Mouse (Mus musculus): Measurements from ENCODE around the gene Cfap65.

DNA sequence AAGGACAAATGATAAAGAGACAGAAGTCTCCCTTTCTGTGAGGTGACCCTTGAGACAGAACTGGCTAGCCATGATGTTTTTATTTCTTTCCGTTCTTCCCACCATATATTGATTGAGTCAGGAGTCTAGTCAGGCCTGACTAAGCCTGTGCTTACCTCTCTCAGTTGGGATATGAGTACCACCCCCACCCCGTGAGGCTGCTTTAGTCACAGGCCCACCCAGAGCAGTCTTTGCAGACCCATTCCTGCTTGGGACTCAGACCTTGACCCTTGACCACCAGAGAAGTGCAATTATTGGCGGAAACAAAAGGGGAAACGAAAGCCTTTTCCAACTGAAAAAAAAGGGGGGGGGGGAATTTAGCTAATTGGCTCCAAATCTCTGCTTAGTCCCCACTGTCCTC lies 77.7 kb downstream of the Cfap65 start:
- no peak for TF ChIP-seq POLR2A (IDR thresholded peaks at IDR 0.05; ENCODE audit: low read depth, low read length)
- TF ChIP-seq CTCF (conservative IDR thresholded peaks at IDR 0.05; ENCODE audit: insufficient read depth, insufficient read length, low read depth, low read length) = no peak
